ENCODE assay signal across 9 mouse cellular contexts in the genomic region with DNA sequence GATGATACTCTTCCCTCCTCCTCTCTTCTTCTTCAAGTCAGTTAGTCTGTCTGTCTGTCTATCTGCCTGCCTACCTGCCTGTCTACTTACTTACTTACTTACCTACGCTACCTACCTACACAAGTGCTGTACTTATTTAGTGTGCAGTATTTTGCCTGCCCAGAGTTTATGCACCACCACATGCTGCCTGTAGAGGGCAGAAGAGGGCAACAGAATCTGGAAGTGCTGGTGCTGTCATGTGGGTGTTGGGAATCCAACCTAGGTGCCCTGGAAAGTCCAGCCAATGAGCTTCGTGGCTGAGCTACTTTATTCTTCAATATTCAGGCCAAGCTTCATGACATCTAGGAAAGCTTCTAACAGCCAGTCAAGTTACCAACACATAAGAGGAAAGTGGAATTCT. TPM values are rescaled to one million over a fixed set of nuclear protein-coding genes. Genes with fewer than 3 reads are reported as not detected.
DNase-seq lines count a peak whose midpoint lies in the region; ATAC-seq lines count a peak whose summit lies in the region.
"Had no signal": no experiment of that assay in that cellular context is flagged by ENCODE, and none has a peak within 500 bp of the region (broad histone marks: within the 10 kb centered on the region; RNA-seq: fewer than 3 reads in every experiment).

No protein-coding gene starts in this region.

- H3K9me3 ChIP-seq in hindbrain, embryonic 10.5 days: no peaks in the 10 kb centered on the region
- H3K9me3 ChIP-seq in hindbrain, embryonic 14.5 days (ENCODE audit: control insufficient read depth, low read length): no peaks in the 10 kb centered on the region
- H3K9me3 ChIP-seq in heart, embryonic 11.5 days (replicated peaks; ENCODE audit: control insufficient read depth, low read length): no peaks in the 10 kb centered on the region
- H3K9me3 ChIP-seq in liver, embryonic 15.5 days (replicated peaks): no peaks in the 10 kb centered on the region
- H3K9me3 ChIP-seq: embryonic facial prominence, embryonic 12.5 days had no signal

- no peak overlapping the region for H3K27ac ChIP-seq in hindbrain, embryonic 10.5 days
- no peak overlapping the region for H3K27ac ChIP-seq in hindbrain, embryonic 14.5 days
- peak overlapping the region; percentile 83 for H3K27ac ChIP-seq in heart, embryonic 11.5 days (ENCODE audit: low read depth, low read length)
- H3K27ac ChIP-seq in liver, embryonic 15.5 days (replicated peaks): peak overlapping the region; percentile 95
- H3K27ac ChIP-seq: embryonic facial prominence, embryonic 12.5 days had no signal

- no peaks in the 10 kb centered on the region for H3K4me1 ChIP-seq in hindbrain, embryonic 10.5 days (replicated peaks)
- H3K4me1 ChIP-seq in hindbrain, embryonic 14.5 days (replicated peaks; ENCODE audit: control insufficient read depth, insufficient read depth, low read length): no peaks in the 10 kb centered on the region
- peaks cover 11% of the 10 kb centered on the region for H3K4me1 ChIP-seq in heart, embryonic 11.5 days (ENCODE audit: control insufficient read depth, insufficient read depth, low read length)
- peaks cover 36% of the 10 kb centered on the region for H3K4me1 ChIP-seq in liver, embryonic 15.5 days (replicated peaks)
- H3K4me1 ChIP-seq: embryonic facial prominence, embryonic 12.5 days had no signal

- no peak overlapping the region for H3K9ac ChIP-seq in hindbrain, embryonic 14.5 days
- H3K9ac ChIP-seq in heart, embryonic 11.5 days (ENCODE audit: low read depth, low read length): no peak overlapping the region
- H3K9ac ChIP-seq in liver, embryonic 15.5 days: no peak overlapping the region
- H3K9ac ChIP-seq: embryonic facial prominence, embryonic 12.5 days had no signal

- ATAC-seq in hindbrain, embryonic 14.5 days (ENCODE audit: low FRiP score): no peak
- ATAC-seq in heart, embryonic 11.5 days (replicated peaks; ENCODE audit: insufficient number of reproducible peaks, low FRiP score, low TSS enrichment): no peak
- no peak for ATAC-seq in liver, embryonic 15.5 days (ENCODE audit: insufficient read depth)

- peak; percentile 47 for DNase-seq in hindbrain, embryonic 10.5 days (ENCODE audit: low spot score)
- DNase-seq in hindbrain, embryonic 14.5 days (ENCODE audit: low spot score): no peak
- DNase-seq in CD4-positive, CD25-positive, alpha-beta regulatory T cell, adult 2 months (ENCODE audit: low read depth, low spot score): peak; percentile 83
- DNase-seq in adrenal gland, postnatal 14 days: peak; percentile 61
- peak; percentile 78 to 80 for DNase-seq in spleen, postnatal 10 days (ENCODE audit: low spot score in 2 of 2)
- no peak for DNase-seq in right cerebral cortex, postnatal 4 days

- no peak overlapping the region for H3K4me3 ChIP-seq in hindbrain, embryonic 10.5 days
- no peak overlapping the region for H3K4me3 ChIP-seq in hindbrain, embryonic 14.5 days (replicated peaks; ENCODE audit: low read length)
- no peak overlapping the region for H3K4me3 ChIP-seq in heart, embryonic 11.5 days (ENCODE audit: low read depth, low read length)
- H3K4me3 ChIP-seq in liver, embryonic 15.5 days (replicated peaks): no peak overlapping the region
- H3K4me3 ChIP-seq: embryonic facial prominence, embryonic 12.5 days had no signal

- H3K27me3 ChIP-seq in hindbrain, embryonic 10.5 days (ENCODE audit: insufficient read depth, poor library complexity, severe bottlenecking): no peaks in the 10 kb centered on the region
- no peaks in the 10 kb centered on the region for H3K27me3 ChIP-seq in hindbrain, embryonic 14.5 days (ENCODE audit: control insufficient read depth, insufficient read depth, low read length)
- no peaks in the 10 kb centered on the region for H3K27me3 ChIP-seq in heart, embryonic 11.5 days (ENCODE audit: control insufficient read depth, insufficient read depth, low read length)
- no peaks in the 10 kb centered on the region for H3K27me3 ChIP-seq in liver, embryonic 15.5 days
- H3K27me3 ChIP-seq: embryonic facial prominence, embryonic 12.5 days had no signal

- H3K4me2 ChIP-seq in hindbrain, embryonic 14.5 days (replicated peaks): no peak overlapping the region
- H3K4me2 ChIP-seq in heart, embryonic 11.5 days: no peak overlapping the region
- 0 out of 2 replicates have a peak overlapping the region, but pooled peaks have one; percentile 60 for H3K4me2 ChIP-seq in liver, embryonic 15.5 days
- H3K4me2 ChIP-seq: embryonic facial prominence, embryonic 12.5 days had no signal

- 83% methylated on average over 2 of the region's 2 CpGs for WGBS in hindbrain, embryonic 10.5 days
- 76% methylated on average over 2 of the region's 2 CpGs for WGBS in hindbrain, embryonic 14.5 days
- 84% methylated on average over 2 of the region's 2 CpGs for WGBS in heart, embryonic 11.5 days (ENCODE audit: insufficient replicate concordance)
- WGBS in liver, embryonic 15.5 days (ENCODE audit: insufficient replicate concordance): 62% methylated on average over 2 of the region's 2 CpGs

- H3K36me3 ChIP-seq in hindbrain, embryonic 10.5 days: peaks cover 81% of the 10 kb centered on the region
- peaks cover 56% of the 10 kb centered on the region for H3K36me3 ChIP-seq in hindbrain, embryonic 14.5 days (replicated peaks; ENCODE audit: control insufficient read depth, insufficient read depth)
- peaks cover 15% of the 10 kb centered on the region for H3K36me3 ChIP-seq in heart, embryonic 11.5 days (ENCODE audit: control insufficient read depth, insufficient read depth, low read length)
- H3K36me3 ChIP-seq in liver, embryonic 15.5 days (replicated peaks): peaks cover 68% of the 10 kb centered on the region

RNA-seq across cellular contexts. Expression of gene Hspa5, which starts 12.3 kb away (rescaled TPM):
- polyA plus RNA-seq in hindbrain, embryonic 10.5 days (2016; fragmentation: Nextera tagmentation; extraction: Ambion mirVana): 614 and 918 TPM in 2 replicates
- 423 and 537 TPM in 2 replicates for polyA plus RNA-seq in hindbrain, embryonic 14.5 days (2014; fragmentation: Nextera tagmentation; extraction: Ambion mirVana)
- total RNA-seq in adrenal gland, postnatal 14 days (2021): 552 and 555 TPM in 2 replicates
- 931 and 1,133 TPM in 2 replicates for polyA plus RNA-seq in heart, embryonic 11.5 days (2014; fragmentation: Nextera tagmentation; extraction: Ambion mirVana)
- 509 TPM in 2 replicates for polyA plus RNA-seq in liver, embryonic 15.5 days (2015; fragmentation: Nextera tagmentation; extraction: Ambion mirVana)

RNA-seq across cellular contexts. Expression of gene Rabepk, which starts 15.6 kb away (rescaled TPM):
- polyA plus RNA-seq in hindbrain, embryonic 10.5 days (2016; fragmentation: Nextera tagmentation; extraction: Ambion mirVana): 31.5 and 43.0 TPM in 2 replicates
- polyA plus RNA-seq in hindbrain, embryonic 14.5 days (2014; fragmentation: Nextera tagmentation; extraction: Ambion mirVana): 24.8 and 26.1 TPM in 2 replicates
- total RNA-seq in adrenal gland, postnatal 14 days (2021): 24.8 and 29.7 TPM in 2 replicates
- 29.2 and 29.7 TPM in 2 replicates for polyA plus RNA-seq in heart, embryonic 11.5 days (2014; fragmentation: Nextera tagmentation; extraction: Ambion mirVana)
- polyA plus RNA-seq in liver, embryonic 15.5 days (2015; fragmentation: Nextera tagmentation; extraction: Ambion mirVana): 20.1 and 22.3 TPM in 2 replicates

RNA-seq across cellular contexts. Expression of gene Gapvd1, which starts 29.1 kb away (rescaled TPM):
- polyA plus RNA-seq in hindbrain, embryonic 10.5 days (2016; fragmentation: Nextera tagmentation; extraction: Ambion mirVana): 90.4 and 94.0 TPM in 2 replicates
- polyA plus RNA-seq in hindbrain, embryonic 14.5 days (2014; fragmentation: Nextera tagmentation; extraction: Ambion mirVana): 111 and 123 TPM in 2 replicates
- 55.5 and 58.2 TPM in 2 replicates for total RNA-seq in adrenal gland, postnatal 14 days (2021)
- 65.0 and 70.8 TPM in 2 replicates for polyA plus RNA-seq in heart, embryonic 11.5 days (2014; fragmentation: Nextera tagmentation; extraction: Ambion mirVana)
- polyA plus RNA-seq in liver, embryonic 15.5 days (2015; fragmentation: Nextera tagmentation; extraction: Ambion mirVana): 79.9 and 89.4 TPM in 2 replicates

RNA-seq across cellular contexts. Expression of gene Fbxw2, which starts 42.0 kb away (rescaled TPM):
- 65.6 and 73.6 TPM in 2 replicates for polyA plus RNA-seq in hindbrain, embryonic 10.5 days (2016; fragmentation: Nextera tagmentation; extraction: Ambion mirVana)
- polyA plus RNA-seq in hindbrain, embryonic 14.5 days (2014; fragmentation: Nextera tagmentation; extraction: Ambion mirVana): 73.8 and 83.7 TPM in 2 replicates
- total RNA-seq in adrenal gland, postnatal 14 days (2021): 67.5 and 75.5 TPM in 2 replicates
- 46.9 and 61.2 TPM in 2 replicates for polyA plus RNA-seq in heart, embryonic 11.5 days (2014; fragmentation: Nextera tagmentation; extraction: Ambion mirVana)
- 57.5 and 60.5 TPM in 2 replicates for polyA plus RNA-seq in liver, embryonic 15.5 days (2015; fragmentation: Nextera tagmentation; extraction: Ambion mirVana)

RNA-seq across cellular contexts. Expression of gene Gm34653, which starts 48.7 kb away (rescaled TPM):
- not detected in 2 replicates for polyA plus RNA-seq in hindbrain, embryonic 10.5 days (2016; fragmentation: Nextera tagmentation; extraction: Ambion mirVana)
- not detected in 2 replicates for polyA plus RNA-seq in hindbrain, embryonic 14.5 days (2014; fragmentation: Nextera tagmentation; extraction: Ambion mirVana)
- not detected in 2 replicates for total RNA-seq in adrenal gland, postnatal 14 days (2021)
- not detected in 2 replicates for polyA plus RNA-seq in heart, embryonic 11.5 days (2014; fragmentation: Nextera tagmentation; extraction: Ambion mirVana)
- polyA plus RNA-seq in liver, embryonic 15.5 days (2015; fragmentation: Nextera tagmentation; extraction: Ambion mirVana): not detected in 2 replicates
- polyA plus RNA-seq: embryonic facial prominence, embryonic 12.5 days had no signal

Comparison
In these comparisons a context has a peak if more than half of its experiments do, and no peak if none do; other contexts are left out.
1. DNase-seq: peak in hindbrain, embryonic 10.5 days (single experiment), CD4-positive, CD25-positive, alpha-beta regulatory T cell, adult 2 months (single experiment), adrenal gland, postnatal 14 days (single experiment) and spleen, postnatal 10 days (2 of 2); none in hindbrain, embryonic 14.5 days (single experiment) and right cerebral cortex, postnatal 4 days (single experiment).
2. H3K27ac ChIP-seq: peak in heart, embryonic 11.5 days (single experiment) and liver, embryonic 15.5 days (single experiment); none in hindbrain, embryonic 10.5 days (single experiment) and hindbrain, embryonic 14.5 days (single experiment).